Mouse (Mus musculus) megakaryocyte-erythroid progenitor cell, adult 5 weeks (primary cell): ENCODE results near the gene Nudt6. TPM values are rescaled to one million over a fixed set of nuclear protein-coding genes. Genes with fewer than 3 reads are reported as not detected.

Experiments
- polyA plus RNA-seq: library from polyadenylated mRNA; stranded (reverse); fragments of >175 nt; gene quantifications from 2 replicates; pipeline ENCODE4 v1.2.3, GENCODE M21; 2012

Gene Nudt6
- polyA plus RNA-seq = 20.3 and 21.2 TPM in 2 replicates

GRCm38 (mm10) chr3:37420072-37420471, at the start of gene Nudt6:
TSS of gene Nudt6 (minus strand) at chr3:37420211.

GRCm38 (mm10) chr3:37419458-37419991, 486 bp downstream of the Nudt6 start, which contains the start of gene Spata5:
TSS of gene Spata5 (plus strand) at chr3:37419896.

Other genes with a start within 250 kb of the Nudt6 start
- gene Il21, start 187.6 kb downstream of the Nudt6 start, polyA plus RNA-seq = not detected in 2 replicates
- gene Bbs12, start 107.7 kb downstream of the Nudt6 start, polyA plus RNA-seq = 0.06 and 0.14 TPM in 2 replicates
- gene Cetn4, start 107.5 kb downstream of the Nudt6 start, polyA plus RNA-seq = 1.7 and 2.2 TPM in 2 replicates
- 0.11 and 0.34 TPM in 2 replicates for gene Fgf2, start 71.9 kb downstream of the Nudt6 start, polyA plus RNA-seq
- 8.2 and 8.8 TPM in 2 replicates for gene Spata5, start 315 bp downstream of the Nudt6 start, polyA plus RNA-seq
- gene Spry1, start 219.7 kb upstream of the Nudt6 start, polyA plus RNA-seq = 4.8 and 7.8 TPM in 2 replicates